Mouse (Mus musculus) heart, embryonic 16.5 days (tissue): ENCODE results near the gene Cdkn2a. TPM values are rescaled to one million over a fixed set of nuclear protein-coding genes. Genes with fewer than 3 reads are reported as not detected.

ENCODE experiments used
- ATAC-seq: fragments of 200-750 bp; cut with Nextera tagmentation; replicated peaks from 2 replicates; pipeline ENCODE4 v1.8.0; 2017; ENCODE audit warnings: moderate number of reproducible peaks; ENCODE audit not compliant: insufficient read depth, low FRiP score; ENCODE audit errors: extremely low read depth
- H3K27ac ChIP-seq: fragments of 300-500 bp; sonication (generic); 2 replicates; pipeline ENCODE4 v1.5.1; 2014; ENCODE audit warnings: mild to moderate bottlenecking, low read length, control low read depth, moderate library complexity
- H3K27me3 ChIP-seq: fragments of 300-500 bp; sonication (generic); 2 replicates; pipeline ENCODE4 v1.6.1; 2014; ENCODE audit warnings: low read length, mixed read lengths; ENCODE audit not compliant: control insufficient read depth, insufficient read depth
- H3K36me3 ChIP-seq: fragments of 300-500 bp; sonication (generic); 2 replicates; pipeline ENCODE4 v1.6.1; 2014; ENCODE audit not compliant: control insufficient read depth, insufficient read depth
- H3K4me1 ChIP-seq: fragments of 300-500 bp; sonication (generic); 2 replicates; pipeline ENCODE4 v1.6.1; 2014; ENCODE audit warnings: low read length, mixed read lengths; ENCODE audit not compliant: control insufficient read depth, insufficient read depth
- H3K4me2 ChIP-seq: fragments of 300-500 bp; sonication (generic); 2 replicates; pipeline ENCODE4 v1.6.1; 2014; ENCODE audit warnings: low read depth, mild to moderate bottlenecking, control low read depth, low read length
- H3K4me3 ChIP-seq: fragments of 300-500 bp; sonication (generic); 2 replicates; pipeline ENCODE4 v1.5.1; 2014; ENCODE audit warnings: mild to moderate bottlenecking, control low read depth, low read length
- H3K9ac ChIP-seq: fragments of 300-500 bp; sonication (generic); 2 replicates; pipeline ENCODE4 v1.6.1; 2014; ENCODE audit warnings: low read length, control low read depth
- H3K9me3 ChIP-seq: fragments of 300-500 bp; sonication (generic); replicated peaks from 2 replicates; pipeline ENCODE4 v1.6.1; 2016; ENCODE audit warnings: low read length; ENCODE audit not compliant: control insufficient read depth
- WGBS: fragments of 180-500 bp; shearing (Covaris S2); extraction: QIAGEN DNeasy Blood & Tissue Kit; methylation state at CpG from one replicate; pipeline ENCODE4 v1.1.7; 2014; 5-methylcytosine and 5-hydroxymethylcytosine counted together
- polyA plus RNA-seq: library from polyadenylated mRNA; unstranded; fragments of >200 nt; fragmentation: Nextera tagmentation; extraction: Ambion mirVana; gene quantifications from 2 replicates; pipeline ENCODE4 v1.2.1, GENCODE M21; 2015

Gene Cdkn2a
- polyA plus RNA-seq, 1 experiment from 2014 or later = not detected

DNA sequence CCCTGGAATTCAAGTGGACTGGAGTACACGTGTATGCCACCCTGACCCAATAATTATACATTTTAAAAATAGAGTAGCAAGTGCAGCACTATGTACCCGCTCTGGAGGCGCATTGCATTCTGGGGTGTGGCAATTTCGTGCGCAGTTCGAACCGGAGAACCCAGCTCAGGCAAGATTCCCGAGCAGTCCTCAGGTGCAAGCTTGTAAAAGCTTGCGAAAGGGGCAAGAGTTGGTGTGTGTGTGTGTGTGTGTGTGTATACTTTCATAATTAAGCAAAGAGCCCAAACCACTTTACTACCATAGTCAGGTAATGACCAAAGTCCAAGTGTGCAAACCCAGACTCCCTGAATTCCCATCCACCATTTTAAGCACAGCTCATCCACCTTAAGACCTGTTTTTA, 20.9 kb downstream of the Cdkn2a start:
- Histone ChIP-seq H3K27me3 (peaks cover 75% of the 10 kb centered on the region), H3K4me3 (no peak overlapping the region), H3K36me3 (no peaks in the 10 kb centered on the region), H3K4me2 (no peak overlapping the region; the same call in 1 of the 2 replicates), H3K9ac (no peak overlapping the region), H3K27ac (no peak overlapping the region), H3K9me3 (no peaks in the 10 kb centered on the region), H3K4me1 (0 out of 2 replicates have a peak, but pooled peaks cover 2% of the 10 kb centered on the region)
- ATAC-seq = no peak
- WGBS = under 1% methylated on average over 9 of the region's 9 CpGs

DNA sequence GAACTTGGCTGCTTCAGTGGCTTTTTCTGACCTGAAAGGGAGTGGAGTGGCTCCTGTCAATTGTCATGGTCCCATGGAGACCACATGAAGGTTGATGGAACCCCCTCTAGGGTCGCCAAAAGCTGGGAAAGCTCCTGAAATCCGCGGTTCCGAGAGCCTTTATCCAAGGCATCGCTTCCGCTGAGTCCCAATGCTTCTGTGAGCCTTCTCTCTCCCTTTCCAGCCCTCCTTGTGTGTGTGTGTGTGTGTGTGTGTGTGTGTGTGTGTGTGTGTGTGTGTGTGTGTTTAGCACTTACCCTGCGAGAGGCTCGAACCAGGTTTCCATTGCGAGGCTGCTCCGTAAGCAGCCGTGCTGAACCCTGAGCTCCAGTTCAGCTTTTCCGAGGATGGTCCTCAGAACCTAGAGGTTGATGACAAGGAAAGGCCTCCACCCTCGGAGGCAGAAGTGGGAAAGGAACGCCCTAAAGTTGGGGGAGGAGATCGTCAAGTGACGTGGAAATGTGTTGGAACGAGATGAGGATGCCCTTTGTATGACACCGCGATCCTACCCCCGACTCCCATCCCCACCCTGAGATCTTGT, 21.4 kb downstream of the Cdkn2a start:
- Histone ChIP-seq H3K9me3 (no peaks in the 10 kb centered on the region), H3K36me3 (no peaks in the 10 kb centered on the region), H3K4me2 (no peak overlapping the region), H3K4me3 (no peak overlapping the region), H3K27ac (no peak overlapping the region), H3K4me1 (0 out of 2 replicates have a peak, but pooled peaks cover 2% of the 10 kb centered on the region), H3K9ac (no peak overlapping the region), H3K27me3 (peaks cover 71% of the 10 kb centered on the region)
- WGBS = under 1% methylated on average over 20 of the region's 20 CpGs
- no peak for ATAC-seq

DNA sequence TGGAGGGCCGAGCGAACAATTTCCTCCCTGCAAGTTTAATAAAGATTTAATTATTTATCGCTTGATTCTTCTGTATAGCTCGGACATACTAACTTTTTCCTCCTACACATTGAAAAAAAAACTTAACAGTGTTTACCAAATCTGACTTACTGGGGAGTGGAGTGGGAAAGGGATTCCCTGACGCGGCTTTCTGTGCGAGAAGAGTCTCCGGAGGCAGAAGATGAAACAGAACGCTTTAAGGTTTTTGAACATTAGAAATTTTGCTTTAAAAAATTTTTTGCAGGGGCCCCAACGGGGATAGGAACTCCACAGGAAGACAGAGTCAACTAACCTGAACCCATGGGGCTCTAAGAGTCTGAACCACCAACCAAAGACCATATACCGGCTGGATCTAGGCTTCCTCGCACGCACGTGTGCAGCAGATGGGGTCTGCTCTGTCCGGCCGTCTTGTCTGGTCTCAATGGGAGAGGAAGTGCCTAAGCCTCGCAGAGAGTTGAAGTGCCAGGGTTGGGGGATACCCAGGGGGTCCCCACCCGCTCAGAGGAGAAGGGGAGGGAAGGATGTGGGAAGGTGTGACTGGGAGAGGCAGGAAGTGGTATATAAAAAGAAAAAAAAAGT, 22.2 kb downstream of the Cdkn2a start:
- Histone ChIP-seq H3K4me2 (no peak overlapping the region), H3K4me3 (no peak overlapping the region), H3K27ac (no peak overlapping the region), H3K4me1 (0 out of 2 replicates have a peak, but pooled peaks cover 2% of the 10 kb centered on the region), H3K36me3 (no peaks in the 10 kb centered on the region), H3K9me3 (no peaks in the 10 kb centered on the region), H3K9ac (no peak overlapping the region), H3K27me3 (peaks cover 65% of the 10 kb centered on the region)
- 6% methylated on average over 18 of the region's 18 CpGs for WGBS
- ATAC-seq = no peak

DNA sequence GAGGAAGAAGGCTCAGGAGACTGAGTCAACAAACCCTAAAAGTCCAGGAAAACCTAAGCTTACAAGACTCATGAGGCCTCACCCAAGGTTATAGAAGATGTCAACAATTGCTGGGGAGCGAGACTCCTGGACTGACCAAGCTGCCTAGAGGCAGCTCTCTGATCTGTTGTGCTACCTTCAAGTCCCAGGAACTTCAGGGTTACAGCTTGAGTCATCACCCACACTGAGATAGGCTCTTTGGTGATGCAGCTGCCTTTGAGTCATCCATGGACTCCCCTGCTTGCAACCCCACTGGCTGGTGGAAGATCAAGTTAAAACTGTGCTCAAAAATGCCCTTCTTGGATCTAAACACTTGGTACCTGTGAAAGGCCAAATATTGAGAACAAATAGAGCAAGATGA, 36.7 kb downstream of the Cdkn2a start:
- Histone ChIP-seq H3K4me3 (no peak overlapping the region), H3K4me2 (no peak overlapping the region), H3K27ac (no peak overlapping the region), H3K9me3 (no peaks in the 10 kb centered on the region), H3K4me1 (no peaks in the 10 kb centered on the region), H3K27me3 (peaks cover 2% of the 10 kb centered on the region; the same call in 1 of the 2 replicates), H3K36me3 (no peaks in the 10 kb centered on the region), H3K9ac (no peak overlapping the region)
- ATAC-seq = no peak
- WGBS = 69% methylated on average over 1 of the region's 1 CpGs

DNA sequence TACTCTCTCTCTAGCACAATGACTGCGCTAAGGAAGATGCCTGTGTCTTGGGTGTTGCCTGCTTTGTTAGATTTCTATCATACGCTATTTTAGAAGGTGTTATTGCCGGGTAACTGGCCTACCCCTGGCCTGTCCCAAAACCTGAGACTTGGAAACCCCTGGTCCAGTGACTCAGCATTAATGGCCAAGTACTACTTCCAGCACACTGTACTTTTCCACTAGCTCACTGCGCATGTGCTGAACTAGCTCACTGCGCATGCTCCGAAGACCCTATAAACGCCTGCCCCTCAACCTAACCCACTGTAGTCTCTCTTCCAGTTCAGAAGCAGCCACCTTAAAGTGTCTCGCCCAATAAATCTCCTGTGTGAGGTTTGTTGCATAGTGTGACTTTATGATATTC, 60.0 kb downstream of the Cdkn2a start:
- no peak overlapping the region for H3K4me3 ChIP-seq
- H3K9ac ChIP-seq = no peak overlapping the region
- H3K27me3 ChIP-seq = no peaks in the 10 kb centered on the region
- 84% methylated on average over 8 of the region's 8 CpGs for WGBS
- no peaks in the 10 kb centered on the region for H3K9me3 ChIP-seq
- no peaks in the 10 kb centered on the region for H3K4me1 ChIP-seq
- no peak for ATAC-seq
- no peaks in the 10 kb centered on the region for H3K36me3 ChIP-seq
- no peak overlapping the region for H3K27ac ChIP-seq
- H3K4me2 ChIP-seq = no peak overlapping the region

Other genes with a start within 250 kb of the Cdkn2a start
- gene Mtap, start 157.5 kb downstream of the Cdkn2a start, polyA plus RNA-seq = 50.6 and 61.8 TPM in 2 replicates
- gene Cdkn2b, start 16.4 kb upstream of the Cdkn2a start, polyA plus RNA-seq = 1.6 and 1.7 TPM in 2 replicates